Mouse (Mus musculus) embryo, embryonic 11.5 days (tissue): Measurements from ENCODE around the gene Tsga10ip.

Experiments used
- DNase-seq: peaks from one replicate; pipeline ENCODE4 v3.0.0-alpha.2; 2012; ENCODE audit warnings: low read depth, low spot score

The Tsga10ip gene

DNA sequence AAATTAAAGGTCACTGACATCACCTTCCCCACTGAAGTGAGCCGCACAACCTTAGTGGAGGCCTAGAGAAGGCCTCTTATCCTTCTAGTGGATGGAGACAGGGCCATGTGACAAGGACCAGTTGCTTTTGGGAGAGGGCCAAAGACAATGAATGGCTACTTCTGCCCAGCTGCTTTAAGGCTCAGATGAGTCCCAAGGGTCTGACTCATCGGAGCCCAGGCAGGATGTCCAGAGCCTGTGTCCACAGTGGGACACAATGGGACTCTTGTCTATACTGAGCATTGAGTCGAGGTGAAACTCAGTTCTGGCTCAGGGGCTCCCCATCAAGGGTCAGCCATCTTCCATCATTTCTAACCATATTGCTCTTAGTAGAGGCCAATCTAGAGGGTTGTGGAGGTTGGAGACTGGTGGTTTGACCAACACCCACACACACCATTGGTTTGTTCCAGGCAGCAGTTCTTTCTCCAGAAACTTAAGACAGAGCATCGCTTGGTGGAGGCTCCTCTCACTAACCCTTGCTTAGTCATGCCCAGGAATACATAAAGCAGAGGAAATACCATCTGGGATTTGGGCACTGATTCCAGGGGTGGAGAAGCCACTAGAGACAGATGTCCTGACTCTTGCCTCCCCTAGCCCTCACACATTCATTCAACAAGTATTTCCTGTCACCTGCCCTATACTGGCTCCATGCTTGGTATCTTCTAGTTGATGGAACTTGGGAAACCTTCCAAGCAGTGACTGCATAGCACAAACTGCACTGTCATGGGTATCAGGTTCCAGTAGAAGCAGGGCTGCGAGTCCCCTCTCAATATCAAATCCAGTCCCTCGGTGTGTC lies 56.8 kb downstream of the Tsga10ip start:
- DNase-seq = no peak

DNA sequence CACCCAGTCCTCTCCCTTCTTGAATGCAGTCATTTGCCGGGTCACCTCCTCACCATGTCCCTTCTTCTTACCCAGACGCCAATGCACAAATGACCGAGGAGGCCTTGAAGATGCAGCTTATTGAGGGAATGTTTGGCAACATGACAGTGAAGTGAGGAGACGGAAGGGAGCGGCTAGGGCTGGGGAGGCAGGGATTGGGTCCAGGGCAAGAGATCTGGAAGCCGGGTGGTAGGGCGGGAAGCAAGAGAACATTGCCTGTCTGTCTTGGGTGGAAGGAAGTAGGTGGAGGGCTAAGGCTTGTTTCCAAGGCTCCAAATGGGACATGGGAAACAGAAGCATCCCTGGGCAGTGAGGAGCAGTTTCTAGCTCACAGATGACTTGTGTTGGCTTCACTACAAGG lies 61.0 kb downstream of the Tsga10ip start:
- DNase-seq = no peak
